Mouse (Mus musculus) midbrain, postnatal 0 days (tissue): ENCODE measurements around the gene Ube2q2. TPM values are rescaled to one million over a fixed set of nuclear protein-coding genes. Genes with fewer than 3 reads are reported as not detected.
A peak's percentile ranks its signal among the peaks of the same experiment; 100 is the strongest.

Source experiments
- ATAC-seq: fragments of 200-750 bp; cut with Nextera tagmentation; 2 replicates; pipeline ENCODE4 v1.8.0; 2017; ENCODE audit warnings: moderate number of reproducible peaks, mild to moderate bottlenecking, moderate TSS enrichment, moderate library complexity; ENCODE audit not compliant: low FRiP score
- DNase-seq: peaks from one replicate; pipeline ENCODE4 v3.0.0-alpha.2; 2015; ENCODE audit warnings: low spot score
- H3K27ac ChIP-seq: fragments of 300-500 bp; sonication (generic); 2 replicates; pipeline ENCODE4 v1.5.1; 2014; ENCODE audit warnings: low read depth, mild to moderate bottlenecking, low read length, mixed read lengths
- H3K27me3 ChIP-seq: fragments of 300-500 bp; sonication (generic); 2 replicates; pipeline ENCODE4 v1.6.1; 2014; ENCODE audit warnings: low read length, control low read depth, mixed read lengths; ENCODE audit not compliant: insufficient read depth
- H3K36me3 ChIP-seq: fragments of 300-500 bp; sonication (generic); 2 replicates; pipeline ENCODE4 v1.6.1; 2014; ENCODE audit warnings: low read length, control low read depth, mixed read lengths; ENCODE audit not compliant: insufficient read depth
- H3K4me1 ChIP-seq: fragments of 300-500 bp; sonication (generic); 2 replicates; pipeline ENCODE4 v1.6.1; 2014; ENCODE audit warnings: mild to moderate bottlenecking, control low read depth, antibody characterized with exemption, low read length, mixed read lengths; ENCODE audit not compliant: insufficient read depth
- H3K4me2 ChIP-seq: fragments of 300-500 bp; sonication (generic); 2 replicates; pipeline ENCODE4 v1.6.1; 2014; ENCODE audit warnings: low read depth, mild to moderate bottlenecking, low read length, mixed read lengths; ENCODE audit not compliant: poor library complexity, severe bottlenecking
- H3K4me3 ChIP-seq: fragments of 300-500 bp; sonication (generic); 2 replicates; pipeline ENCODE4 v1.5.1; 2014; ENCODE audit warnings: low read depth, mild to moderate bottlenecking, low read length, moderate library complexity
- H3K9ac ChIP-seq: fragments of 300-500 bp; sonication (generic); replicated peaks from 2 replicates; pipeline ENCODE4 v1.6.1; 2014; ENCODE audit warnings: mild to moderate bottlenecking, low read length, moderate library complexity, mixed read lengths; ENCODE audit not compliant: poor library complexity, severe bottlenecking
- H3K9me3 ChIP-seq: fragments of 300-500 bp; sonication (generic); 2 replicates; pipeline ENCODE4 v1.6.1; 2016; ENCODE audit warnings: low read length, control low read depth
- CTCF ChIP-seq: IDR thresholded peaks from 2 replicates; pipeline ENCODE4 v1.5.1; 2016; ENCODE audit warnings: antibody characterized with exemption, mild to moderate bottlenecking
- WGBS: fragments of 180-500 bp; shearing (Covaris S2); extraction: QIAGEN DNeasy Blood & Tissue Kit; methylation state at CpG from one replicate; pipeline ENCODE4 v1.1.7; 2014; 5-methylcytosine and 5-hydroxymethylcytosine counted together
- polyA plus RNA-seq: library from polyadenylated mRNA; unstranded; fragments of >200 nt; fragmentation: Nextera tagmentation; extraction: Ambion mirVana; gene quantifications from 2 replicates; pipeline ENCODE4 v1.2.1, GENCODE M21; 2015
- total RNA-seq: library from RNA; depleted of rRNA; stranded (reverse); fragments of >200 nt; gene quantifications from 2 replicates; pipeline ENCODE4 v1.2.3, GENCODE M21; 2014

Ube2q2 gene
- total and polyA plus RNA-seq, 2 experiments from 2014 or later = 28.1 to 34.5 TPM

DNA sequence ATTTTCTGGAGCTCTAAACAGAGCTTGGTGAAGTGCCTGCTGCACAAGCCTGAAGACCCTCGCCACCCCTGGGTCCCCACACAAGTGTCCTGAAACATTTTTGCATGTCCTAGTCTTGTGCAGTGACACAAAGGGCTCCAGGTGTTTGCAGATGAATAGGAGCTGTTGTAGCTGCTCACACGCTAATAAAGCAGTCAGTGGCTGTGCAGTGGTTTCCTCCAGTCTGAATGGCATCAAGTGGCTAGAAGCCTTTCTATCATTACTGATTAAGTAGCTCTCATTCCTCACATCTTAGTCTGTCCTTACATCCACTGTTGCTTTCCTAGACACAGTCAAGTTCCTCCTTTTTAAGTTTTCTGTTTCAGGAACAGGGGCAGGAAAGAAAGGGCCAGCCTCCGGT lies 67.0 kb downstream of the Ube2q2 start:
- Histone ChIP-seq H3K9me3 (no peaks in the 10 kb centered on the region), H3K27ac (no peak overlapping the region), H3K4me3 (no peak overlapping the region), H3K36me3 (peaks cover 55% of the 10 kb centered on the region), H3K27me3 (no peaks in the 10 kb centered on the region), H3K9ac (no peak overlapping the region), H3K4me2 (no peak overlapping the region), H3K4me1 (no peaks in the 10 kb centered on the region)
- no peak for TF ChIP-seq CTCF
- WGBS = 88% methylated on average over 3 of the region's 3 CpGs
- DNase-seq = no peak
- ATAC-seq = no peak

DNA sequence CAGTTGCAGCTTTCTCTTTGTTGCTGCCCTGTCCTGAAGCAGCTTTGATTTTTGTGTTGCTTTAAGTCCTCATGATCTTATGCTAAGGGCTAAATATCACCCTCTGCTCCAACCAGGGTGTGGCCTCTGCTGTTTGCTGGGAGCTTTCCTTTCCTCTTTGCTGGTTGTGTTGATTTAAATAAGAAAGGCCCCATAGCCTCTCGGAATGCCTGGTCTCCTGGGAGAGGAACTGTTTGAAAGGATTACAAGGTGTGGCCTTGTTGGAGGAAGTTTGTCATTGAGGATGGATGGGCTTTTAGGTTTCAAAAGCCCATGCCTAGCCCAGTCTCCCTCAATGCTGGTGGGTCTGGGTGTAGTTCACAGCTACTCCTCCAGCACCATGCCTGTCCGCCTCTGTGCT lies 67.4 kb downstream of the Ube2q2 start:
- DNase-seq = no peak
- Histone ChIP-seq H3K4me1 (no peaks in the 10 kb centered on the region), H3K4me3 (no peak overlapping the region), H3K27ac (no peak overlapping the region), H3K36me3 (peaks cover 59% of the 10 kb centered on the region), H3K9ac (no peak overlapping the region), H3K27me3 (no peaks in the 10 kb centered on the region), H3K9me3 (no peaks in the 10 kb centered on the region), H3K4me2 (no peak overlapping the region)
- TF ChIP-seq CTCF = no peak
- 50% methylated on average over 2 of the region's 2 CpGs for WGBS
- ATAC-seq = no peak

DNA sequence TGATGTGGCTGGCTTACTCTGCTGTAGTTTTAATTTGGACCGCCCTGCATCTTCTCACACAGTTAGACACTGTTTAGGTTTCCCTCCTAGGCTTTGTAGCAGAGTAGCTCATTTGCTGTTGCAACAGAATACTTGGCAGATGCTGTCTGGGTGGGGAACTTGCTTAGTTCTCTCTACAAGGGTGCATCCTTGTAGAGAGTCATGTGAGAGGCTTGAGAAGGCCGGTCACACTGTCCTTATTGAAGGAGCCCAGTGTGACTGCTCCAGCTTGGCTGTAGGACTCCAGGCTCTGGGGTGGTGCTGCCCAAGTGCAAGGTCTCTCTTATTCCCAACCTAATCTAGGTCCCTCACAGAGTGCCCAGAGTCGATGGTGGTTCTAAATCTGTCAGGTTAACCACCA lies 68.7 kb downstream of the Ube2q2 start:
- Histone ChIP-seq H3K9me3 (no peaks in the 10 kb centered on the region), H3K4me2 (no peak overlapping the region), H3K36me3 (peaks cover 69% of the 10 kb centered on the region), H3K9ac (no peak overlapping the region), H3K27me3 (no peaks in the 10 kb centered on the region), H3K4me1 (no peaks in the 10 kb centered on the region), H3K27ac (no peak overlapping the region), H3K4me3 (no peak overlapping the region)
- no peak for ATAC-seq
- WGBS = 97% methylated on average over 3 of the region's 3 CpGs
- DNase-seq = no peak
- TF ChIP-seq CTCF = no peak

DNA sequence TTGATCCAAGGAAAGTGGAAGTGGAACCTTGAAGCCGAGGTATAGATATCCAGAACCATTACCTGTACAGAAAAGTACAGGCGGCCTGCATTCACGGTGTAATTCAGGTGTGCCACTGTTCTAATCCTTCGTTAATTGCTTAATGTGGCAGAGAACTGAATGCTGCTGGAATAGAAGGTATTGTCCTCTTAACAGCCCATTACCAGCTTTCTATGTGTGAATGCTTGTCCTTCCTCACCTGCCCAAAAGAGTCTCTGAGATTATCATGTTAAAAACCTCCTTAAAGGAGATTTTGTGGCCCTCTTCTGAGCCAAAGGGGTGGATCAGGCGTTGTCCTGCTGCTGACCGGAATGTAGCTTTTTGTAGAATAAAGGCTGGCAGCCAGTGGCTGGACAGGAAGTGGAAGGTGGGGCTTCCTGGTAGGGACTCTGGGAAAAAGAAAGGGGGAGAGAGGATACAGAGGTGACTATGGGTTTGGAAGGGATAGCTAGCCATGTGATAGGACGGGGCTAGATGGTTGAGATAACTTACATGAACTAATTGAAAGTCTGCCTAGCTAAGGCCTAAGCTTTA lies 76.6 kb downstream of the Ube2q2 start:
- Histone ChIP-seq H3K4me3 (no peak overlapping the region), H3K27me3 (no peaks in the 10 kb centered on the region), H3K36me3 (peaks cover 39% of the 10 kb centered on the region), H3K4me1 (no peaks in the 10 kb centered on the region), H3K9me3 (no peaks in the 10 kb centered on the region), H3K27ac (no peak overlapping the region), H3K4me2 (no peak overlapping the region), H3K9ac (no peak overlapping the region)
- 90% methylated on average over 7 of the region's 7 CpGs for WGBS
- DNase-seq = no peak
- no peak for ATAC-seq
- TF ChIP-seq CTCF = no peak

DNA sequence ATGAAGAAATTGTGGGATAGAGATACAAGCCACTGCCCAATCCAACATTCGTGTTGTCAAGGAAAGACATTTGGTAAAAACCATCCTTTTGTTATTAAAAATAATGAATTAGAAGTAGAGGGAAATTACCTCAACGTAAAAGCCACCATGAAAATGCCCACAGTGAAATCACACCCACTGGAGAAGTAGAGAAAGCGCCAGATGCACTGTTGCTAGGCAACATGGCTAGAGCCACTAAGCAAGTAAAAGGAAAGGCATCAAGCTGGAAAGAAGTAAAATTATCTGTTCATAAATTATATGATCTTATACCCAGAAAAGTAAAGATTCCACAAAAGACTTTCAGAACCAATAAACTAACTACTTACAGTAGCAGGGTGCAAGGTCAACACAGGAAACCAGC lies 77.6 kb downstream of the Ube2q2 start:
- ATAC-seq (no peak), DNase-seq (peak; percentile 34)
- Histone ChIP-seq H3K9ac (no peak overlapping the region), H3K4me1 (no peaks in the 10 kb centered on the region), H3K27ac (no peak overlapping the region), H3K27me3 (no peaks in the 10 kb centered on the region), H3K9me3 (no peaks in the 10 kb centered on the region), H3K4me2 (no peak overlapping the region), H3K4me3 (no peak overlapping the region), H3K36me3 (peaks cover 30% of the 10 kb centered on the region)
- 52% methylated on average over 3 of the region's 3 CpGs for WGBS
- no peak for TF ChIP-seq CTCF

DNA sequence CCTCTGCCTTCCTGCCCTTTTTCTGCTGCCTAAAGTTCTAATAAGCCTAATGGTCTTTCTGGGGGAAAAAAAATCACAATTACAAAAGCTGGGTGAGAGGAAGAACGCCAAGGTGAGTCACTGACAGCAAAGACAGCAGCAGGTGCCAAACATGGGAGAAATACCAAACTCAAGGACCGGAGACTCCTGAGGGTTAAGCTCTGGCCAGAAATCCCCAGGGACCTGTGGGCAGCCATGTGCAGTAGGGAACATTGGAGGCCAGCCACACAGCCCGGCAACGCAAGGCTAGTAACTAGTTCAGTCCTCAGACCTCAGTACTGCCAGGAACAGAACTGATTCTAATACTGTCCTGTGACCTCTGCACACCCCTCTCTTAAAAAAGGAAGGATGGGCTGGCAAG lies 79.5 kb downstream of the Ube2q2 start:
- Histone ChIP-seq H3K4me2 (no peak overlapping the region), H3K4me1 (no peaks in the 10 kb centered on the region), H3K4me3 (no peak overlapping the region), H3K36me3 (peaks cover 14% of the 10 kb centered on the region), H3K27ac (no peak overlapping the region), H3K27me3 (no peaks in the 10 kb centered on the region), H3K9me3 (no peaks in the 10 kb centered on the region), H3K9ac (no peak overlapping the region)
- DNase-seq = no peak
- ATAC-seq = no peak
- TF ChIP-seq CTCF = no peak
- WGBS = 94% methylated on average over 4 of the region's 4 CpGs
